Mouse (Mus musculus) lung, adult 18-20 months (tissue): ENCODE results near the gene Timm8a1.

Source experiments
- DNase-seq, 2 experiments: peaks; one replicate each; pipeline ENCODE4 v3.0.0; 2022; ENCODE audit warnings: mixed read lengths in 2 of 2

Timm8a1 gene

GRCm38 (mm10) chrX:134525260-134525659, 16.4 kb downstream of the Timm8a1 start:
- DNase-seq = no peak

GRCm38 (mm10) chrX:134523772-134524171, 17.9 kb downstream of the Timm8a1 start:
- no peak for DNase-seq

GRCm38 (mm10) chrX:134509473-134509872, 32.2 kb downstream of the Timm8a1 start:
- no peak for DNase-seq

GRCm38 (mm10) chrX:134507977-134508376, 33.7 kb downstream of the Timm8a1 start:
- no peak for DNase-seq

GRCm38 (mm10) chrX:134500651-134501050, 41.0 kb downstream of the Timm8a1 start:
- no peak for DNase-seq
